ENCODE assay signal across 1 mouse cellular context in the genomic region with DNA sequence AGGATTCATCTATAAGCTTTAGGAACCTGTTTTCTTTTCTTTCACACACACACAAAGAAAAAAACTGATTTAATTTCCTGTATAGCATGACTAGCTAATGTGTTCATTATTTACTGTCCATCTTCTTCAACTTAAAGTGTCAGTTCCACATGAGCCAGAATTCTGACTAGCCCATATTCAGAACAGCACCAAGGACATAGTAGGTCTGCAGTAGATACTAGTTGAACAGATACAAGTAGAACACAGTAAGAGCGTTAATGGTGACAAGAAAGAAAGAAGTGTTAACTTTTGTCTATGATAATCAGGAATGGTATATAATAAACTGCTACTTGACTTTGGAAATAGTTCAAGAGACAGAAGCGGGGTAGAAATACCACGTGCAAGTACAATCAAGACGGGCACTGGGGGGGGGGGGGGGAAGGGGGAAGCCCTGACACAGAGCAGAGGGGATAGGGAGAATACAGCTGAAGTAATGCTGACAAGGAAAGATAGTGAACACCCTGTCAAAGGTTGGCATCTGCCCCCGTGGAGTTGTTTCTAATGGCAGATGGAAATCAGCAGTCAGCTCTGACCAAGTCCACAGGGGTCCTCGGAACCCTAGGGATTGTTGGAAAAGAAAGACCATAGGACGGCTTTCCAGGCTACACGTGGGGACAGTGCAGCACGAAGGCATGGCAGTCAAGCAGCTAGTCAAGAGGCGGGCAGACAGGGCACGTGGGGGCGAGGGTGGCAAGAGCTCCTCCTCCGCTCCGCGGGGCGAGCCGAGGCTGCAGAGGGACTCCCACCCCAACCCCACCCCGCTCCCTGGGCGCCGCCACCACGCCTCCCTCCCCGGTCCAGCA.
TF ChIP-seq lines count a peak whose summit lies in the region.

No protein-coding gene starts in this region.

TF ChIP-seq in CH12.LX, 34 proteins besides CTCF, POLR2A, EP300 and RAD21 (continued from another document):
- no peak for TF ChIP-seq CHD1 (IDR thresholded peaks at IDR 0.05; ENCODE audit: low read depth, low read length)
- TF ChIP-seq CHD2 (IDR thresholded peaks at IDR 0.05; ENCODE audit: low read length): no peak
- TF ChIP-seq HCFC1 (IDR thresholded peaks at IDR 0.05; ENCODE audit: low read depth, low read length): no peak
- TF ChIP-seq RCOR1 (conservative IDR thresholded peaks at IDR 0.05; ENCODE audit: low read depth, low read length): no peak
- TF ChIP-seq E2F4 (IDR thresholded peaks at IDR 0.05; ENCODE audit: insufficient replicate concordance, low read depth, low read length): no peak; the same call in 1 of the 2 replicates
- no peak for TF ChIP-seq TCF12 (IDR thresholded peaks at IDR 0.05; ENCODE audit: low read depth, low read length)
- no peak for TF ChIP-seq ELF1 (IDR thresholded peaks at IDR 0.05; ENCODE audit: low read depth, low read length)
- no peak for TF ChIP-seq KAT2A (IDR thresholded peaks at IDR 0.05; ENCODE audit: insufficient replicate concordance, low read length)
- 0 out of 2 replicates have a peak, but pooled peaks have one; percentile 29 for TF ChIP-seq BHLHE40 (IDR thresholded peaks at IDR 0.05; ENCODE audit: low read depth, low read length)
- TF ChIP-seq JUND (conservative IDR thresholded peaks at IDR 0.05; ENCODE audit: low read depth, low read length): no peak
- no peak for TF ChIP-seq IRF4 (IDR thresholded peaks at IDR 0.05; ENCODE audit: low read depth, low read length)
